Mouse (Mus musculus) liver, postnatal 0 days (tissue): ENCODE measurements around the gene Rftn1.

Experiments
- CTCF ChIP-seq: sonication (generic); IDR thresholded peaks from 2 replicates; pipeline ENCODE4 v1.5.1; 2016; ENCODE audit warnings: antibody characterized with exemption, low read depth
- EP300 ChIP-seq: IDR thresholded peaks from 2 replicates; pipeline ENCODE4 v1.6.1; 2016; ENCODE audit warnings: antibody characterized with exemption, low read depth, mild to moderate bottlenecking

GRCm38 (mm10) chr17:50069897-50070636, 120.4 kb downstream of the Rftn1 start:
- TF ChIP-seq CTCF = no peak
- peak; percentile 85 for TF ChIP-seq EP300
